Mouse (Mus musculus): Measurements from ENCODE around the gene 9330182O14Rik.
A peak's percentile ranks its signal among the peaks of the same experiment; 100 is the strongest.

The 9330182O14Rik gene

DNA sequence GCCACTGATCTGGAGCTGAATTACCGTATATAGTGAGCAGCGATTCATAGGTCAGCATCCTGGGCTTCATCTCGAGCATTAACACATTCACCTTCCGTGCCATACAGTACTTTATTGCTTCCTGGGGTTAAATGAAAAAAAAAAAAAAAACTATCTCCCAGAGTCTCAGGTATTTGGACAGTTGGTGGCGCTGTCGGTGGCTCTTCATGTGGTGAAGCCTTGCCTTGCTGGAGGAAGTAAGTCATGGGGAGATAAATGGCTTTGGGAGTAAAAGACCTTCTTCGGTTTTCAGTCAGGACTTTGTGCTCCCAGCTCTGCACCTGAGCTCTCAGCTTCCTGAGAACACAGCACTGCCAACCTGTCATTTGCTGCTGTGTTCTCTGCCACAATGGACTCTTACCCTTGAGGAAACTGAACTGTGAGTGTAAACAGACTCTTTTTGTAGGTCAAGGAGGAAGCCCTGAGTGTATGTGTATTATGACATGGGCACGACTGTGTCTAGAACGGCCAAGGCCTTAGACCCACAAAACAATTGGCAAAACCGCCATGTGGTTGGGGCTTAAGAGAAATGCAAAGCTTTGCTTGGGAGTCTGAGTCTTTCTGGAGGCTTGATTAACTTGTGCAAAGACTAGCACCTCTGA lies at the start of gene 9330182O14Rik:
Gene 9330182O14Rik, plus strand, starts transcription at position 214 of the 641 bp plus-strand sequence.
- DNase-seq (ENCODE audit: low spot score in 2 of 2) = no peak

DNA sequence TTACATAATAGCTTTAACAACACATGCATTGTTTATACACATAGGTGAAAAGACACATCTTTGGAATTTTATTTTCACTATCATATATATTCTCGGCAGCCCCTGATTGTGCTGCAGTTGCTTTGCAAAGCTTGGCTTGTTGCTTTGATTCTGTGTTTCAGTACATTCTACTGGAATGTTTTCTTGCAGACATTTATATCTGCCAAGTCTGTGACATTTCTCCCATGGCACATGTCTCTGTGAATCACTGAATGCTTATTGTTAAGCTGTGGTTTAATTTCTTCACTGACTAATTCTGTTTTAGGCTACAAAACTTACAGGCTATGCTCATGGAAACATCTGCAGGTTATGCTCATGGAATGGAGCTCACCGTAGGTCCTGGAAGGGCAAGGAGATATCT lies 30.9 kb upstream of the 9330182O14Rik start:
- no peak for DNase-seq (ENCODE audit: low spot score in 2 of 2)

- DNase-seq (ENCODE audit: low spot score in 2 of 2) = no peak
Observed at GRCm38 (mm10) chr15:40105712-40106111, 28.5 kb upstream of the 9330182O14Rik start.

DNA sequence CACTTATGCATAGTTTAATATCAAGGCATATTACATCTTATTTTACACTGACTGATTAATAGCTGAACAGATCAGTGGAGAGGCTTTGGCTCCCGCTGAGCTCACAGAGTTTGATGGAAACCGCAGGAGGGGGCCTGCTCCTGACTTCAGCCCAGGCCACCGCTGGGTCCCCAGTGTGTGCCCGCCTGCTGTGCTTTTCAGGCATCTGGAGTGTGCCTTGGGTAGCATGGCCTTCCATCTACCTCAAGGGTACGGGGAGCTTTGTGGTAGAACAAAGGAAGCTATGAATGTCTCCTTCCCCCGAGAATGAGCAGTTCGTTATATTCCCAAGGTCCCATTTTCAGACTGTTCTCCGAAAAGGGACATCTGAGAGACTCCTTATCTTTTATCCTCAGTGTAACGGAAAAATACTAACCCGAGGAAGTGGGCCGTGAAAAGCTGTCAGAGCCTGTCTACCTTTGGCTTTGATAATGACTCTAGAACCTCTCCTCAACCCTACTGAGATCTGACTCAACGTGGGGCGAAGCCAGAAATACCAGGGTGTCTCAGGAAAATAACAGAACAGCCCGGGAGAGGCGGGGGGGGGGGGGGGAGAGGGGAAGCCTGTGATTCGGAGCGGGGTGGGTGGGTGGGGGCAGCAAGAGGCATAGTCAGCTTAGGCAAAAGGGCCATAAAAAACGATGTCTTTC lies 20.1 kb upstream of the 9330182O14Rik start:
- DNase-seq (ENCODE audit: low spot score in 2 of 2) = no peak

GRCm38 (mm10) chr15:40114600-40115271 lies 19.4 kb upstream of the 9330182O14Rik start:
- peak; percentile 34 for DNase-seq (ENCODE audit: low spot score in 2 of 2)

DNA sequence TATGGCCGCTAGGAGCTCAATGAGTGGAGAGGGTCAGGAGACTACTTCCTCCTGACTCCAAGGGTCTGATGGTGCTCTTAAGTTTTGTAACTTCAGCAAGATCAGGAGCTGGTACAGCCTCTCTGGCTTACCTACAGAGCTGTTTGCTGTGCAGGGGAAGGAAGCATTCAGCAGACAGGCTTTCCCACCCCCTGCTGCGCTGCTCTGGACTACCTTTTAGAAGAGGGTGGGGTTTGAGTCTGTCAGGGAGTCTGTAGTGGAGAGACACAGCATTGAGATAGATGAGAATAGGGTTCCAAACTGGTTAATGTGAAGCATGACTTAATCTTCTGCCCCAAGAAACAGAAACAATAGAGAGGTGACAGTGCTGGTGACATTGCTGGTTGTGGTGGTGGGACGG lies 17.8 kb upstream of the 9330182O14Rik start:
- no peak for DNase-seq (ENCODE audit: low spot score in 2 of 2)

DNA sequence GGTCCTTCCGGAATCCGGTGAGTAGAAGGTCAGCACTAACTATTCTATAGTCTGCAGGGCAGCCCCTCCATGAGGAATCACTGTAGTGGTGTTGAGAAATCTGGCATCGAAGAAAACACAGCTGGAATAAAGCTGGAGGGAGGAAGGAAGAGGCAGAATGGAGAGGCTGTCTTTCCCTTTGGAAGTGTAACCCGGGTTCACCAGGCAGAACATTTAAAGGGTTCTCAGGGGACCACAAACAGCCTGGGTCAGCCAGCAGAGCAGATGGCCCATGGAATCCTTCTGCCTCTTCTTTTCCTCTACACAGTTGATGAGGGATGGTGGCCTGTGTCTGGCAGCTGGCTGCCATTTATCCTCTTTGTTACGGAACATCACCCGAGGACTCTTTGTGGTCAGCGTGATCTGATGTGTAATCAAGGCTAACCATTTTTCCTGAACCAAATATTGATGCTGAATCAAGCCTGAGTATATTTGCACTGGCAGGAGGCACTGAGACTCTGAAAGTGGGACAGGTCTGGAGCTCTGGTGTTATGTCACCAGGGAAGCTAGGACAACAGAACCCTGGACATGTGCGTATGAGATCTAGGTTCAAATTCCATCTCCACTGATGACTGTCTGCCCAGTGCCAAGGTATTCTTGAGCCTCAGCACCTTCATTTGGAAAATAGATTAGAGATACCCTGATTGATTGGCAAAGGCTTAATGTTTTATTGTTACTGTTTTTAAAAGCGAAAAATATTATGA lies 9.8 kb upstream of the 9330182O14Rik start:
- DNase-seq (ENCODE audit: low spot score in 2 of 2) = no peak

GRCm38 (mm10) chr15:40129496-40129895 lies 4.7 kb upstream of the 9330182O14Rik start:
- no peak for DNase-seq (ENCODE audit: low spot score in 2 of 2)

DNA sequence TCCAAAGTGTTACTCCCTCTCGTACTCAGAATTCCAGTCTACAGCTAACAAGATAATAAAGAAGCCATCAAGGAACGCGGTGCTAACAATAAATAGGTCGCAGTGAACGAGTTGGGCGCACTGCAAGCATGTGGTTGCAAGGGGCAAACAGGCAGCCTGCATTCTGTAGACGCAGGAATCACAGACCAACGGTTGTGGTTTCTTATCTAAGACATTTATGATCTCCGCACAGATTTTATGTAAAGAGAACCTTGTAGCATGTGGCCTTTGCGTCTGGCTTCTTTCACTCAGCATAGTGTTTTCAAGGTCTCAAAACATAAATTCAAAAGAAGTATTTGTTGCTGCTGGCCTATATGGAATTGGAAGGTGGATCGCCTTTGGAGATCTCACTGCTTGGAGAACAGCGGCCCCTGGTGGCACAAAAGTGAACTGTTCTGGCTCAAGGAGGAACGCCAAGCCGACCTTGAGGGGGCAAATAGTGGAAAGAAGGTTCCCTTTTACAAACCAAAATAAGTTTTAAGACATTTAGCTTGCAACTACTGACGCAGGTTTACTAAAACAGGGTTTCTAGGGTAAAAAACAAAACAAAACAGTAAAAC lies 3.2 kb upstream of the 9330182O14Rik start:
- DNase-seq (ENCODE audit: low spot score in 2 of 2) = peak; percentile 61 to 82

GRCm38 (mm10) chr15:40132408-40132807 lies 1.8 kb upstream of the 9330182O14Rik start:
- DNase-seq (ENCODE audit: low spot score in 2 of 2) = no peak

- DNase-seq (ENCODE audit: low spot score in 2 of 2) = peak; percentile 53 to 67
Observed at GRCm38 (mm10) chr15:40144221-40144620, 10.1 kb downstream of the 9330182O14Rik start.

- DNase-seq (ENCODE audit: low spot score in 2 of 2) = no peak
Observed at GRCm38 (mm10) chr15:40157683-40158082, 23.5 kb downstream of the 9330182O14Rik start.

DNA sequence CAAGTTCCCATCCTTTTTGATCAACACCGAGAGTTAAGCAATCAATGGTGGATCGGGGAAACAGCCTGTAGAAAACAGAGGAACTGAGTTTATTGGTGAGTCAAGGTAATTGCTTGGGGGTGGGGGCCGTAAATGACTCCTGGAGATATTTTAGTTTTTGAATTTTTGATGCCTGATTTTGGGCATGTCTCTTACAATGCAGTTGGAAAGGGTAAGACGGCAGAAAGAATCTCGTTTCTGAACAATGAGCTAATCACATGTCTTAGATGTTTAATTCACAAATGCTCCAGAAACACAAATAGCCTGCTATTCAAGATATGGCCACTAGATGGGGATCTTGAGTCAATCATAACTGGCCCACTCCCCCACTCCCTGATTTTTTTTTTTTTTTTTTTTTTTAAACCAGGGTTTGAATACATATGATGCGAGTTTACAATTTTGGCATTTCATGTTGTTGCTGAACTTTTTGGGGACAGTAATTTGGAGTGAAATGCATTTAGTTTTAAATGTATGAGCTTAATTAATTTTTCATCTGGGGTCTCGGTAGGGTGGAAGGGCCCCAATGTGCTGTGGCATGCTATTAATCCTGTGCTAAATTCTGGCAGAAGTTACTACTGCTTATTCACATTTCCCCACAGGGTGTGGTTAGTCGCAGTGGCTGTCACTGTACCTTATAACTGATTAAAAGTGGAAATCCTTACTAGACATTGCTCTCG lies 32.6 kb downstream of the 9330182O14Rik start:
- peak; percentile 60 to 65 for DNase-seq (ENCODE audit: low spot score in 2 of 2)

DNA sequence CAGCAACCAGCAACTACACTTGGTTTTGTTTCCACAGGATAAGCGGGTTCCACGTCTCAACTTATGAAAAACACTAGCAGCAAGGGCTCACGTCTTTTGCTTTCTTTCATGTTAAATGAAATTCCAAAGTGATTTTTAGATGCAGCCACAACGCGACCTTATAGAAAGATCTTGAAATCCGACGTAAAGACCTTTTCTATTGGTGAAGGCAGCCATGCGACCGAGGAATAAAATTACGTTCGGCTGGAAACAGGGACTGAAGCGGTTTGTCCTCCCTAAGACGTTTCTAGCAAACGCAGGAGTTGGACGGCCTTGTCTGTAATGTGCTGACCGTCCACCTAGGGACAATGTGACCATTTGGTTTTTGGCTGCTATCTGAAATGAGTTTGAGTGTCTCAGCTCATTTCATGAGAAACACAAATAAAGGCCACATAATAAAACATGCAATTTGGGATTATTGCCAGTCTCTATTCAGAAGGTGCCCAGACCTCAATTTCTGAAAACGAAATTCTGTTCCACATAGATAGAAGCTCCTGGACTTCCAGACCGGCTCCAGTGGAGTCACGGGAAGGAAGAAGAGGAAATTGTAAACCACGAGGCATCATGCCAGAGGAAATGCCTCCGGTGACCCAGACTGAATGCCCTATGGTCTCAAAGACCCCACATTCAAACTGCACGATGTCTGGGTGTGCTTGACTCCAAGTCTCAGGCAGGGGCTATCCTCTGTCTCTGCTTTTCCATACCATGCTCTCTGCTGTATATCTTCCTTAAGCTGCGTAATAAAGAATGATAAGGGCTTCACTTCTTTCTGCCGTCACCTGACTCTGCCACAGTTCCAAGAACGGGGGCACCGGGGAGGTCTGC lies 33.3 kb downstream of the 9330182O14Rik start:
- DNase-seq (ENCODE audit: low spot score in 2 of 2) = no peak

GRCm38 (mm10) chr15:40168140-40168688 lies 34.0 kb downstream of the 9330182O14Rik start:
- no peak for DNase-seq (ENCODE audit: low spot score in 2 of 2)

GRCm38 (mm10) chr15:40169061-40169460 lies 34.9 kb downstream of the 9330182O14Rik start:
- no peak for DNase-seq (ENCODE audit: low spot score in 2 of 2)

DNA sequence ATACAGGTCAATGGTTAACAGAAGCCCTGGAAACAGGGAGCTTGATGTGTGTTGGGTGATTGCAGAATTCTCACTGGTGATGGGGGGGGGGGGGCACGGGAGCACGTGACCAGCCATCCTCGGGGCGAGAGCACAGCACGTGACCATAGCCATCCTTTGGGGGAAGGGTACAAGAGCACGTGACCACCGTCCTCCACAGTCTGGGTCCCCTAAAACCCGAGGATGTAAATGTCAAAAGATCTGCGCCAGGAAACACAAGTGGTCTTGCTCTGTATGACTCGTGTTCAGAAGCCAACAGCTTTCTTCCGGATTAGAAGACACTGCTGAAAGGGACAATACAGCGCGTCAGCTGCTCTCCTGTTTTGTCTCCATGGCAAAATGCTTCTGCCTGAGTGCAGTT lies 35.5 kb downstream of the 9330182O14Rik start:
- DNase-seq (ENCODE audit: low spot score in 2 of 2) = no peak

- no peak for DNase-seq (ENCODE audit: low spot score in 2 of 2)
Observed at GRCm38 (mm10) chr15:40179423-40179822, 45.3 kb downstream of the 9330182O14Rik start.

- DNase-seq (ENCODE audit: low spot score in 2 of 2) = no peak
Observed at GRCm38 (mm10) chr15:40187017-40187416, 52.9 kb downstream of the 9330182O14Rik start.

Measured in right cerebral cortex, postnatal 10 days (tissue).